Mouse (Mus musculus): Measurements from ENCODE around the gene Kl. TPM values are rescaled to one million over a fixed set of nuclear protein-coding genes. Genes with fewer than 3 reads are reported as not detected.
A peak's percentile ranks its signal among the peaks of the same experiment; 100 is the strongest.

The Kl gene
- total RNA-seq, 2 experiments from 2014 or later: 0.75 to 1.1 TPM

- intact Hi-C loops (cut with DNase I; ENCODE audit: low total_unique reads): no loop called here
- no peak for DNase-seq
Observed at GRCm38 (mm10) chr5:151022939-151023338, 70.5 kb downstream of the Kl start.

GRCm38 (mm10) chr5:151023461-151023860 lies 71.1 kb downstream of the Kl start:
- intact Hi-C loops (cut with DNase I; ENCODE audit: low total_unique reads): no loop called here
- peak; percentile 37 for DNase-seq

- intact Hi-C loops (cut with DNase I; ENCODE audit: low total_unique reads): no loop called here
- DNase-seq: no peak
Observed at GRCm38 (mm10) chr5:151024483-151024882, 72.1 kb downstream of the Kl start.

GRCm38 (mm10) chr5:151026069-151026468 lies 73.7 kb downstream of the Kl start:
- intact Hi-C loops (cut with DNase I; ENCODE audit: low total_unique reads): no loop called here
- DNase-seq: no peak

- DNase-seq: no peak
- intact Hi-C loops (cut with DNase I; ENCODE audit: low total_unique reads): no loop called here
Observed at GRCm38 (mm10) chr5:151027171-151027570, 74.8 kb downstream of the Kl start.

- intact Hi-C loops (cut with DNase I; ENCODE audit: low total_unique reads): no loop called here
- no peak for DNase-seq
Observed at GRCm38 (mm10) chr5:151028906-151029305, 76.5 kb downstream of the Kl start.

- intact Hi-C loops (cut with DNase I; ENCODE audit: low total_unique reads): no loop called here
- DNase-seq: no peak
Observed at GRCm38 (mm10) chr5:151034715-151035512, 82.5 kb downstream of the Kl start.

- intact Hi-C loops (cut with DNase I; ENCODE audit: low total_unique reads): no loop called here
- no peak for DNase-seq
Observed at GRCm38 (mm10) chr5:151037871-151038270, 85.5 kb downstream of the Kl start.

GRCm38 (mm10) chr5:151042911-151043310 lies 90.5 kb downstream of the Kl start:
- intact Hi-C loops (cut with DNase I; ENCODE audit: low total_unique reads): no loop called here
- DNase-seq: no peak

All from gastrocnemius, postnatal 14 days (tissue).